Mouse (Mus musculus) megakaryocyte, adult 5-6 weeks (primary cell): Measurements from ENCODE around the gene Iapp. TPM values are rescaled to one million over a fixed set of nuclear protein-coding genes. Genes with fewer than 3 reads are reported as not detected.
A peak's percentile ranks its signal among the peaks of the same experiment; 100 is the strongest.
"Not testable (repeated sequence)": the region's sequence is repeated elsewhere in the genome, so short reads cannot be mapped to it uniquely, and the experiment has no call there.

Experiments
- ATAC-seq: 2 replicates; pipeline ENCODE4 v1.8.0; 2016; ENCODE audit warnings: mild to moderate bottlenecking, inconsistent platforms; ENCODE audit not compliant: poor library complexity, severe bottlenecking
- total RNA-seq, 2 experiments: library from RNA; stranded (forward) in 1 of 2; stranded (reverse) in 1 of 2; fragments of 153-499, 151-499 nt in 1 of 2; fragments of 221-1000, 200-1000 nt in 1 of 2; gene quantifications; 2 replicates each; pipeline versions ENCODE4 v1.2.3 to v1.2.4; 2015 to 2017

Iapp gene
- not detected in 2 replicates for total RNA-seq (2015)
- total RNA-seq (2017), result not detected in 2 replicates

GRCm38 (mm10) chr6:142298098-142298497 lies at the start of gene Iapp:
TSS of gene Iapp (plus strand) at chr6:142298423.
- ATAC-seq, result no peak

- not testable (repeated sequence) for ATAC-seq
Measured at GRCm38 (mm10) chr6:142250738-142251307, 47.4 kb upstream of the Iapp start.

GRCm38 (mm10) chr6:142275721-142276442 lies 22.3 kb upstream of the Iapp start:
- ATAC-seq, result no peak

GRCm38 (mm10) chr6:142289413-142290118 lies 8.7 kb upstream of the Iapp start:
- no peak for ATAC-seq

- no peak for ATAC-seq
Measured at GRCm38 (mm10) chr6:142305076-142305475, 6.9 kb downstream of the Iapp start.

GRCm38 (mm10) chr6:142314285-142314684 lies 16.1 kb downstream of the Iapp start:
- no peak for ATAC-seq

GRCm38 (mm10) chr6:142317106-142317505 lies 18.9 kb downstream of the Iapp start:
- ATAC-seq, result no peak

GRCm38 (mm10) chr6:142322881-142323280 lies 24.7 kb downstream of the Iapp start, which contains the start of gene Slco1a5:
TSS of gene Slco1a5 (minus strand) at chr6:142322981.
- ATAC-seq, result no peak

GRCm38 (mm10) chr6:142326598-142326997 lies 28.4 kb downstream of the Iapp start:
- ATAC-seq, result no peak

- ATAC-seq, result no peak
Measured at GRCm38 (mm10) chr6:142329201-142329600, 31.0 kb downstream of the Iapp start.

- no peak for ATAC-seq
Measured at GRCm38 (mm10) chr6:142338961-142339360, 40.7 kb downstream of the Iapp start.

GRCm38 (mm10) chr6:142339576-142339975 lies 41.4 kb downstream of the Iapp start:
- no peak for ATAC-seq

GRCm38 (mm10) chr6:142343561-142343960 lies 45.3 kb downstream of the Iapp start:
- peak; percentile 31; the same call in 1 of the 2 replicates for ATAC-seq

- ATAC-seq, result peak; percentile 92
Measured at GRCm38 (mm10) chr6:142345440-142346038, 47.3 kb downstream of the Iapp start, which contains the start of gene Pyroxd1. TSS of gene Pyroxd1 (plus strand) at chr6:142345654.

GRCm38 (mm10) chr6:142346181-142347110 lies 48.2 kb downstream of the Iapp start:
- ATAC-seq, result no peak

- ATAC-seq, result no peak
Measured at GRCm38 (mm10) chr6:142347431-142348385, 49.5 kb downstream of the Iapp start.

GRCm38 (mm10) chr6:142352099-142352498 lies 53.9 kb downstream of the Iapp start:
- ATAC-seq, result not testable (repeated sequence)
